Mouse (Mus musculus) intestine, embryonic 14.5 days (tissue): ENCODE data around the gene Cyp3a57. TPM values are rescaled to one million over a fixed set of nuclear protein-coding genes. Genes with fewer than 3 reads are reported as not detected.
A peak's percentile ranks its signal among the peaks of the same experiment; 100 is the strongest.
"Not testable (repeated sequence)": the region's sequence is repeated elsewhere in the genome, so short reads cannot be mapped to it uniquely, and the experiment has no call there.

Experiments used
- ATAC-seq: fragments of 200-750 bp; cut with Nextera tagmentation; replicated peaks from 2 replicates; pipeline ENCODE4 v1.8.0; 2017; ENCODE audit warnings: low read depth, moderate number of reproducible peaks, moderate TSS enrichment, moderate library complexity; ENCODE audit not compliant: low FRiP score, low TSS enrichment
- DNase-seq: peaks from one replicate; pipeline ENCODE4 v3.0.0-alpha.2; 2018; ENCODE audit warnings: low spot score
- H3K27ac ChIP-seq: fragments of 300-500 bp; sonication (generic); 2 replicates; pipeline ENCODE4 v1.5.1; 2014; ENCODE audit warnings: low read depth, mild to moderate bottlenecking, control low read depth
- H3K27me3 ChIP-seq: fragments of 300-500 bp; sonication (generic); replicated peaks from 2 replicates; pipeline ENCODE4 v1.6.1; 2014; ENCODE audit warnings: low read length, control low read depth; ENCODE audit not compliant: control insufficient read depth, insufficient read depth
- H3K36me3 ChIP-seq: fragments of 300-500 bp; sonication (generic); 2 replicates; pipeline ENCODE4 v1.6.1; 2014; ENCODE audit warnings: low read length, control low read depth; ENCODE audit not compliant: control insufficient read depth, insufficient read depth
- H3K4me1 ChIP-seq: fragments of 300-500 bp; sonication (generic); replicated peaks from 2 replicates; pipeline ENCODE4 v1.6.1; 2014; ENCODE audit warnings: low read length, control low read depth, mixed read lengths; ENCODE audit not compliant: control insufficient read depth, insufficient read depth
- H3K4me2 ChIP-seq: fragments of 300-500 bp; sonication (generic); 2 replicates; pipeline ENCODE4 v1.6.1; 2014; ENCODE audit warnings: low read length
- H3K4me3 ChIP-seq: fragments of 300-500 bp; sonication (generic); 2 replicates; pipeline ENCODE4 v1.5.1; 2014; ENCODE audit warnings: low read depth, low read length, control low read depth, mixed read lengths
- H3K9ac ChIP-seq: fragments of 300-500 bp; sonication (generic); 2 replicates; pipeline ENCODE4 v1.6.1; 2014; ENCODE audit warnings: mild to moderate bottlenecking, low read length
- H3K9me3 ChIP-seq: fragments of 300-500 bp; sonication (generic); 2 replicates; pipeline ENCODE4 v1.6.1; 2016; ENCODE audit warnings: low read length, control low read depth; ENCODE audit not compliant: control insufficient read depth
- WGBS: fragments of 180-500 bp; shearing (Covaris S2); extraction: QIAGEN DNeasy Blood & Tissue Kit; methylation state at CpG from one replicate; pipeline ENCODE4 v1.1.7; 2014; 5-methylcytosine and 5-hydroxymethylcytosine counted together
- polyA plus RNA-seq: library from polyadenylated mRNA; unstranded; fragments of >200 nt; fragmentation: Nextera tagmentation; extraction: Ambion mirVana; gene quantifications from 2 replicates; pipeline ENCODE4 v1.2.1, GENCODE M21; 2014

The Cyp3a57 gene
- not detected in 2 replicates for polyA plus RNA-seq

GRCm38 (mm10) chr5:145344941-145345340, at the start of gene Cyp3a57:
Gene Cyp3a57 (plus strand): TSS chr5:145345279.
- WGBS = 84% methylated on average over 1 of the region's 1 CpGs

GRCm38 (mm10) chr5:145300469-145300868, 44.6 kb upstream of the Cyp3a57 start:
- Histone ChIP-seq H3K4me3 (no peak overlapping the region), H3K9ac (no peak overlapping the region), H3K27ac (no peak overlapping the region), H3K4me1 (no peaks in the 10 kb centered on the region), H3K27me3 (no peaks in the 10 kb centered on the region), H3K36me3 (no peaks in the 10 kb centered on the region), H3K9me3 (no peaks in the 10 kb centered on the region; the same call in 1 of the 2 replicates), H3K4me2 (no peak overlapping the region)
- DNase-seq (peak; percentile 28), ATAC-seq (no peak)

More at GRCm38 (mm10) chr5:145344941-145345340, at the start of gene Cyp3a57:
- DNase-seq (no peak), ATAC-seq (no peak)
- H3K36me3 ChIP-seq = no peaks in the 10 kb centered on the region
- H3K9me3 ChIP-seq = no peaks in the 10 kb centered on the region
- no peak within 1 kb of the TSS for H3K27ac ChIP-seq
- no peak within 1 kb of the TSS for H3K9ac ChIP-seq
- H3K4me1 ChIP-seq = no peaks in the 10 kb centered on the region
- no peaks in the 10 kb centered on the region for H3K27me3 ChIP-seq
- no peak within 1 kb of the TSS for H3K4me2 ChIP-seq
- no peak within 1 kb of the TSS for H3K4me3 ChIP-seq

- H3K36me3 ChIP-seq, H3K4me2 ChIP-seq, H3K9me3 ChIP-seq, ATAC-seq, H3K27me3 ChIP-seq, H3K4me3 ChIP-seq, H3K27ac ChIP-seq, H3K4me1 ChIP-seq, H3K9ac ChIP-seq: not testable (repeated sequence)
- peak; percentile 1 for DNase-seq
- 69% methylated on average over 4 of the region's 4 CpGs for WGBS
Observed at GRCm38 (mm10) chr5:145301796-145302195, 43.3 kb upstream of the Cyp3a57 start.

- Histone ChIP-seq H3K36me3 (no peaks in the 10 kb centered on the region), H3K27me3 (no peaks in the 10 kb centered on the region), H3K9ac (no peak overlapping the region), H3K9me3 (no peaks in the 10 kb centered on the region), H3K4me3 (no peak overlapping the region), H3K4me1 (no peaks in the 10 kb centered on the region), H3K27ac (no peak overlapping the region), H3K4me2 (no peak overlapping the region)
- 80% methylated on average over 1 of the region's 1 CpGs for WGBS
- DNase-seq = no peak
- ATAC-seq = no peak
Observed at GRCm38 (mm10) chr5:145302424-145302823, 42.7 kb upstream of the Cyp3a57 start.

GRCm38 (mm10) chr5:145306953-145307352, 38.1 kb upstream of the Cyp3a57 start:
- DNase-seq, H3K27me3 ChIP-seq, ATAC-seq, H3K4me2 ChIP-seq, H3K27ac ChIP-seq, H3K36me3 ChIP-seq, H3K4me3 ChIP-seq, H3K4me1 ChIP-seq, H3K9me3 ChIP-seq, H3K9ac ChIP-seq: not testable (repeated sequence)
- 91% methylated on average over 4 of the region's 4 CpGs for WGBS

GRCm38 (mm10) chr5:145307811-145308210, 37.3 kb upstream of the Cyp3a57 start:
- WGBS = 79% methylated on average over 3 of the region's 3 CpGs
- not testable (repeated sequence) for ATAC-seq

GRCm38 (mm10) chr5:145313845-145314244, 31.2 kb upstream of the Cyp3a57 start:
- Histone ChIP-seq H3K4me1 (no peaks in the 10 kb centered on the region), H3K27me3 (no peaks in the 10 kb centered on the region), H3K36me3 (no peaks in the 10 kb centered on the region), H3K27ac (no peak overlapping the region), H3K9ac (no peak overlapping the region), H3K4me2 (no peak overlapping the region), H3K9me3 (no peaks in the 10 kb centered on the region), H3K4me3 (no peak overlapping the region)
- DNase-seq (no peak), ATAC-seq (no peak)

More at GRCm38 (mm10) chr5:145307811-145308210, 37.3 kb upstream of the Cyp3a57 start:
- not testable (repeated sequence) for H3K9ac ChIP-seq, H3K27me3 ChIP-seq, H3K27ac ChIP-seq, H3K9me3 ChIP-seq, H3K4me3 ChIP-seq, H3K4me1 ChIP-seq, DNase-seq, H3K36me3 ChIP-seq, H3K4me2 ChIP-seq

- Histone ChIP-seq H3K9ac (no peak overlapping the region), H3K9me3 (no peaks in the 10 kb centered on the region), H3K4me3 (no peak overlapping the region), H3K27ac (no peak overlapping the region), H3K4me1 (no peaks in the 10 kb centered on the region), H3K4me2 (no peak overlapping the region), H3K27me3 (no peaks in the 10 kb centered on the region), H3K36me3 (no peaks in the 10 kb centered on the region)
- ATAC-seq (no peak), DNase-seq (no peak)
- WGBS = 81% methylated on average over 1 of the region's 1 CpGs
Observed at GRCm38 (mm10) chr5:145317141-145317540, 27.9 kb upstream of the Cyp3a57 start.

- not testable (repeated sequence) for H3K27ac ChIP-seq, H3K4me2 ChIP-seq, ATAC-seq, DNase-seq, H3K9me3 ChIP-seq, H3K4me3 ChIP-seq, H3K9ac ChIP-seq, H3K36me3 ChIP-seq, H3K27me3 ChIP-seq, H3K4me1 ChIP-seq
Observed at GRCm38 (mm10) chr5:145338756-145339155, 6.3 kb upstream of the Cyp3a57 start.
